Mouse (Mus musculus): ENCODE measurements at regions not wholly inside any gene's neighbourhood (a gene's known extent, or its start where the extent isn't known, plus 50 kb on each side); places are given as distances from the start of the nearest gene placed in this dataset.

- no peak for DNase-seq (ENCODE audit: low spot score in 2 of 2)
These were observed 967.0 kb upstream of the Lrrc6 start for GRCm38 (mm10) chr15:67467404-67468345.

- no peak for DNase-seq (ENCODE audit: low spot score in 2 of 2)
These were observed 962.2 kb upstream of the Lrrc6 start for GRCm38 (mm10) chr15:67462863-67463262.

GRCm38 (mm10) chr15:67460384-67460783 is 959.7 kb upstream of the Lrrc6 start:
- no peak for DNase-seq (ENCODE audit: low spot score in 2 of 2)

GRCm38 (mm10) chr15:67434284-67434683 is 933.6 kb upstream of the Lrrc6 start:
- DNase-seq (ENCODE audit: low spot score in 2 of 2), result peak in 1 of 2 experiments; percentile 48

- DNase-seq (ENCODE audit: low spot score in 2 of 2), result no peak
These were observed 923.2 kb upstream of the Lrrc6 start for GRCm38 (mm10) chr15:67423922-67424321.

- no peak for DNase-seq (ENCODE audit: low spot score in 2 of 2)
These were observed 921.7 kb upstream of the Lrrc6 start for GRCm38 (mm10) chr15:67422277-67422953.

GRCm38 (mm10) chr15:67420776-67421175 is 920.1 kb upstream of the Lrrc6 start:
- DNase-seq (ENCODE audit: low spot score in 2 of 2), result no peak

GRCm38 (mm10) chr15:67419733-67420132 is 919.0 kb upstream of the Lrrc6 start:
- no peak for DNase-seq (ENCODE audit: low spot score in 2 of 2)

GRCm38 (mm10) chr15:67417742-67418163 is 917.0 kb upstream of the Lrrc6 start:
- no peak for DNase-seq (ENCODE audit: low spot score in 2 of 2)

GRCm38 (mm10) chr15:67415840-67416239 is 915.1 kb upstream of the Lrrc6 start:
- no peak for DNase-seq (ENCODE audit: low spot score in 2 of 2)

GRCm38 (mm10) chr15:67414371-67414930 is 913.7 kb upstream of the Lrrc6 start:
- no peak for DNase-seq (ENCODE audit: low spot score in 2 of 2)

GRCm38 (mm10) chr15:67413581-67413980 is 912.9 kb upstream of the Lrrc6 start:
- no peak for DNase-seq (ENCODE audit: low spot score in 2 of 2)

- DNase-seq (ENCODE audit: low spot score in 2 of 2), result no peak
These were observed 911.7 kb upstream of the Lrrc6 start for GRCm38 (mm10) chr15:67412394-67412793.

- DNase-seq (ENCODE audit: low spot score in 2 of 2), result no peak
These were observed 910.9 kb upstream of the Lrrc6 start for GRCm38 (mm10) chr15:67411657-67412056.

GRCm38 (mm10) chr15:67410012-67410411 is 909.3 kb upstream of the Lrrc6 start:
- no peak for DNase-seq (ENCODE audit: low spot score in 2 of 2)

GRCm38 (mm10) chr15:67408871-67409559 is 908.3 kb upstream of the Lrrc6 start:
- DNase-seq (ENCODE audit: low spot score in 2 of 2), result no peak

- DNase-seq (ENCODE audit: low spot score in 2 of 2), result no peak
These were observed 906.5 kb upstream of the Lrrc6 start for GRCm38 (mm10) chr15:67407244-67407643.

- DNase-seq (ENCODE audit: low spot score in 2 of 2), result peak in 1 of 2 experiments; percentile 3
These were observed 904.8 kb upstream of the Lrrc6 start for GRCm38 (mm10) chr15:67405523-67405922.

GRCm38 (mm10) chr15:67405011-67405410 is 904.3 kb upstream of the Lrrc6 start:
- no peak for DNase-seq (ENCODE audit: low spot score in 2 of 2)

- no peak for DNase-seq (ENCODE audit: low spot score in 2 of 2)
These were observed 901.6 kb upstream of the Lrrc6 start for GRCm38 (mm10) chr15:67402310-67402709.

- DNase-seq (ENCODE audit: low spot score in 2 of 2), result no peak
These were observed 896.6 kb upstream of the Lrrc6 start for GRCm38 (mm10) chr15:67397269-67397668.

- no peak for DNase-seq (ENCODE audit: low spot score in 2 of 2)
These were observed 894.4 kb upstream of the Lrrc6 start for GRCm38 (mm10) chr15:67395114-67395513.
